14 mouse cellular contexts compared by ENCODE assay signal in genomic region chr2:161704811-161705210, GRCm38 (mm10).
DNase-seq lines count a peak whose midpoint lies in the region; ATAC-seq and TF ChIP-seq lines count a peak whose summit lies in the region.
"Had no signal": no experiment of that assay in that cellular context is flagged by ENCODE, and none has a peak within 500 bp of the region (broad histone marks: within the 10 kb centered on the region; RNA-seq: fewer than 3 reads in every experiment).

No protein-coding gene starts in this region.

- no peak overlapping the region for H3K27ac ChIP-seq in forebrain, embryonic 16.5 days (ENCODE audit: low read length)
- no peak overlapping the region for H3K27ac ChIP-seq in forebrain, embryonic 10.5 days
- H3K27ac ChIP-seq in hindbrain, embryonic 11.5 days (ENCODE audit: low read depth, low read length): no peak overlapping the region
- H3K27ac ChIP-seq in hindbrain, embryonic 14.5 days: no peak overlapping the region
- H3K27ac ChIP-seq in stomach, embryonic 16.5 days (ENCODE audit: low read length): no peak overlapping the region
- H3K27ac ChIP-seq in stomach, postnatal 0 days (replicated peaks): no peak overlapping the region
- H3K27ac ChIP-seq: embryonic facial prominence, embryonic 12.5 days; heart, adult 2 months; lung, embryonic 15.5 days had no signal

- peak overlapping the region; percentile 13; the same call in 1 of the 2 replicates for H3K4me2 ChIP-seq in forebrain, embryonic 16.5 days (ENCODE audit: low read length)
- no peak overlapping the region for H3K4me2 ChIP-seq in hindbrain, embryonic 11.5 days (replicated peaks; ENCODE audit: low read depth, low read length)
- H3K4me2 ChIP-seq in hindbrain, embryonic 14.5 days (replicated peaks): no peak overlapping the region
- H3K4me2 ChIP-seq in stomach, embryonic 16.5 days (ENCODE audit: low read depth, low read length): no peak overlapping the region
- H3K4me2 ChIP-seq in stomach, postnatal 0 days (replicated peaks; ENCODE audit: low read depth): no peak overlapping the region
- H3K4me2 ChIP-seq: embryonic facial prominence, embryonic 12.5 days; liver, embryonic 11.5 days; lung, embryonic 15.5 days had no signal

- H3K9me3 ChIP-seq in forebrain, embryonic 16.5 days (ENCODE audit: control insufficient read depth, low read length): no peaks in the 10 kb centered on the region
- no peaks in the 10 kb centered on the region for H3K9me3 ChIP-seq in forebrain, embryonic 10.5 days
- no peaks in the 10 kb centered on the region for H3K9me3 ChIP-seq in hindbrain, embryonic 11.5 days (ENCODE audit: control insufficient read depth, low read length)
- H3K9me3 ChIP-seq in hindbrain, embryonic 14.5 days (ENCODE audit: control insufficient read depth, low read length): no peaks in the 10 kb centered on the region
- H3K9me3 ChIP-seq in stomach, embryonic 16.5 days (replicated peaks; ENCODE audit: control insufficient read depth, low read length): no peaks in the 10 kb centered on the region
- no peaks in the 10 kb centered on the region for H3K9me3 ChIP-seq in stomach, postnatal 0 days (ENCODE audit: control insufficient read depth, low read length)
- H3K9me3 ChIP-seq: embryonic facial prominence, embryonic 12.5 days; lung, embryonic 15.5 days had no signal

- no peak for TF ChIP-seq EP300 in stomach, postnatal 0 days (optimal IDR thresholded peaks at IDR 0.05)

- 17% methylated on average over 8 of the region's 8 CpGs for WGBS in forebrain, embryonic 16.5 days
- 20% methylated on average over 8 of the region's 8 CpGs for WGBS in forebrain, embryonic 10.5 days
- 45% methylated on average over 8 of the region's 8 CpGs for WGBS in hindbrain, embryonic 11.5 days
- WGBS in hindbrain, embryonic 14.5 days: 40% methylated on average over 8 of the region's 8 CpGs
- 54% methylated on average over 8 of the region's 8 CpGs for WGBS in stomach, embryonic 16.5 days
- WGBS in stomach, postnatal 0 days: 42% methylated on average over 8 of the region's 8 CpGs

- H3K9ac ChIP-seq in forebrain, embryonic 16.5 days (replicated peaks; ENCODE audit: low read depth, low read length): no peak overlapping the region
- no peak overlapping the region for H3K9ac ChIP-seq in hindbrain, embryonic 11.5 days (ENCODE audit: low read depth, low read length)
- no peak overlapping the region for H3K9ac ChIP-seq in hindbrain, embryonic 14.5 days
- H3K9ac ChIP-seq in stomach, embryonic 16.5 days (ENCODE audit: low read length): no peak overlapping the region
- H3K9ac ChIP-seq in stomach, postnatal 0 days (ENCODE audit: low read length): no peak overlapping the region
- H3K9ac ChIP-seq: embryonic facial prominence, embryonic 12.5 days; lung, embryonic 15.5 days had no signal

- no peaks in the 10 kb centered on the region for H3K36me3 ChIP-seq in forebrain, embryonic 16.5 days (ENCODE audit: control insufficient read depth, insufficient read depth)
- H3K36me3 ChIP-seq in forebrain, embryonic 10.5 days (replicated peaks): no peaks in the 10 kb centered on the region
- no peaks in the 10 kb centered on the region for H3K36me3 ChIP-seq in hindbrain, embryonic 11.5 days (ENCODE audit: control insufficient read depth, insufficient read depth, low read length)
- H3K36me3 ChIP-seq in hindbrain, embryonic 14.5 days (replicated peaks; ENCODE audit: control insufficient read depth, insufficient read depth): no peaks in the 10 kb centered on the region
- no peaks in the 10 kb centered on the region for H3K36me3 ChIP-seq in stomach, embryonic 16.5 days (ENCODE audit: control insufficient read depth, insufficient read depth, low read length)
- no peaks in the 10 kb centered on the region for H3K36me3 ChIP-seq in stomach, postnatal 0 days (ENCODE audit: control insufficient read depth, insufficient read depth, low read length)
- H3K36me3 ChIP-seq: embryonic facial prominence, embryonic 12.5 days; lung, embryonic 15.5 days had no signal

- no peak for ATAC-seq in forebrain, embryonic 16.5 days
- no peak for ATAC-seq in hindbrain, embryonic 11.5 days (ENCODE audit: low FRiP score)
- ATAC-seq in hindbrain, embryonic 14.5 days (ENCODE audit: low FRiP score): no peak
- 0 out of 2 replicates have a peak, but pooled peaks have one; percentile 29 for ATAC-seq in stomach, embryonic 16.5 days (ENCODE audit: insufficient read depth, low FRiP score)
- ATAC-seq in stomach, postnatal 0 days (ENCODE audit: low FRiP score, low TSS enrichment): no peak

- TF ChIP-seq CTCF in stomach, postnatal 0 days (IDR thresholded peaks at IDR 0.05; ENCODE audit: low read depth): no peak

- H3K4me1 ChIP-seq in forebrain, embryonic 16.5 days (replicated peaks; ENCODE audit: control insufficient read depth, insufficient read depth, low read length): peaks cover 17% of the 10 kb centered on the region
- H3K4me1 ChIP-seq in forebrain, embryonic 10.5 days: peaks cover 13% of the 10 kb centered on the region
- H3K4me1 ChIP-seq in hindbrain, embryonic 11.5 days (replicated peaks; ENCODE audit: control insufficient read depth, insufficient read depth, low read length): no peaks in the 10 kb centered on the region
- 0 out of 2 replicates have a peak, but pooled peaks cover 12% of the 10 kb centered on the region for H3K4me1 ChIP-seq in hindbrain, embryonic 14.5 days (replicated peaks; ENCODE audit: control insufficient read depth, insufficient read depth, low read length)
- H3K4me1 ChIP-seq in stomach, embryonic 16.5 days (ENCODE audit: control insufficient read depth, insufficient read depth, low read length): 0 out of 2 replicates have a peak, but pooled peaks cover 4% of the 10 kb centered on the region
- H3K4me1 ChIP-seq in stomach, postnatal 0 days (replicated peaks; ENCODE audit: control insufficient read depth, insufficient read depth): no peaks in the 10 kb centered on the region
- H3K4me1 ChIP-seq: embryonic facial prominence, embryonic 12.5 days; lung, embryonic 15.5 days; megakaryocyte, embryonic 14.5 days had no signal

- no peaks in the 10 kb centered on the region for H3K27me3 ChIP-seq in forebrain, embryonic 16.5 days (replicated peaks; ENCODE audit: control insufficient read depth, insufficient read depth, low read length)
- peaks cover 74% of the 10 kb centered on the region for H3K27me3 ChIP-seq in forebrain, embryonic 10.5 days (ENCODE audit: poor library complexity, severe bottlenecking)
- no peaks in the 10 kb centered on the region for H3K27me3 ChIP-seq in hindbrain, embryonic 11.5 days (ENCODE audit: control insufficient read depth, insufficient read depth, low read length)
- H3K27me3 ChIP-seq in hindbrain, embryonic 14.5 days (ENCODE audit: control insufficient read depth, insufficient read depth, low read length): no peaks in the 10 kb centered on the region
- H3K27me3 ChIP-seq in stomach, embryonic 16.5 days (ENCODE audit: control insufficient read depth, insufficient read depth, low read length): no peaks in the 10 kb centered on the region
- H3K27me3 ChIP-seq in stomach, postnatal 0 days (ENCODE audit: control insufficient read depth, insufficient read depth, low read length): no peaks in the 10 kb centered on the region
- H3K27me3 ChIP-seq: embryonic facial prominence, embryonic 12.5 days; lung, embryonic 15.5 days; megakaryocyte, embryonic 14.5 days had no signal

- DNase-seq in forebrain, embryonic 10.5 days (ENCODE audit: extremely low spot score, low spot score): no peak
- peak; percentile 4 for DNase-seq in hindbrain, embryonic 11.5 days (ENCODE audit: low spot score)
- DNase-seq in hindbrain, embryonic 14.5 days (ENCODE audit: low spot score): no peak
- DNase-seq in stomach, postnatal 0 days (ENCODE audit: low spot score): no peak
- DNase-seq in lung, postnatal 10 days: no peak
- DNase-seq: layer of hippocampus, postnatal 36 days; left cerebral cortex, postnatal 4 days had no signal

- no peak overlapping the region for H3K4me3 ChIP-seq in forebrain, embryonic 16.5 days (replicated peaks; ENCODE audit: low read length)
- no peak overlapping the region for H3K4me3 ChIP-seq in forebrain, embryonic 10.5 days
- no peak overlapping the region for H3K4me3 ChIP-seq in hindbrain, embryonic 11.5 days (ENCODE audit: low read depth, low read length)
- H3K4me3 ChIP-seq in hindbrain, embryonic 14.5 days (replicated peaks; ENCODE audit: low read length): no peak overlapping the region
- H3K4me3 ChIP-seq in stomach, embryonic 16.5 days (replicated peaks; ENCODE audit: low read length): no peak overlapping the region
- no peak overlapping the region for H3K4me3 ChIP-seq in stomach, postnatal 0 days (ENCODE audit: low read depth, low read length)
- H3K4me3 ChIP-seq: embryonic facial prominence, embryonic 12.5 days; heart, adult 2 months; lung, embryonic 15.5 days; megakaryocyte, embryonic 14.5 days had no signal
